8 mouse cellular contexts compared by ENCODE assay signal in the genomic region with DNA sequence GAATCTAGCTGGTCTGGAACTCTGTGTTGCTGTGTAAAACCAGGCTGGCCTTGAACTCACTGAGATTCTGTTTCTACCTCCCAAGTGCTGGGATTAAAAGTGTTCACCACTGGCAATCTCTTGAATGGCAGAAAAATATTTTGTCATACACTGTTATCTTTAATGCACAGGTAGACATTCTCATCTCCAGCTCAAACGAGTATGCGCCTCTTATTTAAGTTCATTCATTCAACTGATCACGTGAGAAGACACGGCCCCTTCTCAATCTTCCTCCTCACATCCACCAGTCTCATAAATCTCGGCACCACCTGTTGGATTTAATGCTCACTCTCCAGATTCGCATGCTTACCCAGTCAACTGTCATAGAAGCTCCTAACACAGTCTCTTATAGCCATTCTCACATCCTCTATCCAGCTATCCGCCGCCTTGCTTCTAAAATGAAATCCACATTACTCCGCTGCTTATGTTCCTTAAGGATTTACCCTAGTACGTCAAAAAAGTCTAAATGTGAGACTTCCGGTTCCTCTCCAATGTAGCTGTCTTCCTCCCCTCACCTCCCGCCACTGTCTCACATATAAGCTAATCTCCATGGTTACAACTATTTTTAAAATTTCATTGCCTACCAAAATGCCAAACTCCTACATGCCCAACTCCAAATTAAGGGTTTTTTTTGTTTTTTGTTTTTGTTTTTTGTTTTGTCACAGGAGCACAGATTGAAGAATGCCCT. TPM values are rescaled to one million over a fixed set of nuclear protein-coding genes. Genes with fewer than 3 reads are reported as not detected.
DNase-seq lines count a peak whose midpoint lies in the region; ATAC-seq and TF ChIP-seq lines count a peak whose summit lies in the region.

No protein-coding gene starts in this region.

- ATAC-seq in kidney, embryonic 14.5 days (ENCODE audit: low FRiP score, low TSS enrichment), result no peak
- ATAC-seq in G1E (ENCODE audit: extremely low read depth, insufficient number of reproducible peaks, low FRiP score, poor library complexity, severe bottlenecking), result no peak
- no peak for ATAC-seq in embryonic facial prominence, embryonic 13.5 days (ENCODE audit: insufficient number of reproducible peaks, insufficient read depth, low FRiP score, low TSS enrichment, low read depth)
- ATAC-seq in limb, embryonic 11.5 days (ENCODE audit: insufficient number of reproducible peaks, low FRiP score, low TSS enrichment, low read depth), result no peak
- no peak for ATAC-seq in neural tube, embryonic 14.5 days (ENCODE audit: low read depth)

- DNase-seq in kidney, postnatal 14 days, result no peak
- no peak for DNase-seq in G1E (ENCODE audit: low spot score)
- DNase-seq in limb, embryonic 11.5 days (ENCODE audit: low spot score), result no peak
- no peak for DNase-seq in adrenal gland, adult 8-10 months
- DNase-seq in ovary, adult 18-20 months (ENCODE audit: low spot score), result no peak

- no peaks in the 10 kb centered on the region; the same call in 1 of the 2 replicates for H3K4me1 ChIP-seq in kidney, embryonic 14.5 days (ENCODE audit: control insufficient read depth, insufficient read depth, low read length)
- peaks cover 44% of the 10 kb centered on the region for H3K4me1 ChIP-seq in G1E (ENCODE audit: insufficient read depth, low read depth, low read length)
- peaks cover 6% of the 10 kb centered on the region for H3K4me1 ChIP-seq in embryonic facial prominence, embryonic 13.5 days
- peaks cover 5% of the 10 kb centered on the region for H3K4me1 ChIP-seq in limb, embryonic 11.5 days (ENCODE audit: control insufficient read depth, insufficient read depth, low read length)
- peaks cover 9% of the 10 kb centered on the region for H3K4me1 ChIP-seq in neural tube, embryonic 14.5 days (ENCODE audit: control insufficient read depth, insufficient read depth, low read length)

- peaks cover 15% of the 10 kb centered on the region for H3K36me3 ChIP-seq in kidney, embryonic 14.5 days (ENCODE audit: control insufficient read depth, insufficient read depth, low read length)
- peaks cover 60% of the 10 kb centered on the region for H3K36me3 ChIP-seq in G1E (replicated peaks)
- peaks cover 15% of the 10 kb centered on the region for H3K36me3 ChIP-seq in embryonic facial prominence, embryonic 13.5 days
- peaks cover 5% of the 10 kb centered on the region; the same call in 1 of the 2 replicates for H3K36me3 ChIP-seq in limb, embryonic 11.5 days (ENCODE audit: control insufficient read depth, insufficient read depth, low read length)
- peaks cover 12% of the 10 kb centered on the region for H3K36me3 ChIP-seq in neural tube, embryonic 14.5 days (ENCODE audit: control insufficient read depth, insufficient read depth, low read length)

- H3K4me2 ChIP-seq in kidney, embryonic 14.5 days (replicated peaks; ENCODE audit: low read depth, low read length), result peak overlapping the region; percentile 44
- peak overlapping the region; percentile 61 for H3K4me2 ChIP-seq in embryonic facial prominence, embryonic 13.5 days
- peak overlapping the region; percentile 45 for H3K4me2 ChIP-seq in limb, embryonic 11.5 days (ENCODE audit: low read depth, severe bottlenecking)
- H3K4me2 ChIP-seq in neural tube, embryonic 14.5 days (ENCODE audit: low read depth, low read length), result peak overlapping the region; percentile 55

- H3K27me3 ChIP-seq in kidney, embryonic 14.5 days (ENCODE audit: control insufficient read depth, insufficient read depth, low read length), result no peaks in the 10 kb centered on the region
- no peaks in the 10 kb centered on the region for H3K27me3 ChIP-seq in G1E (ENCODE audit: insufficient read depth, low read length)
- no peaks in the 10 kb centered on the region for H3K27me3 ChIP-seq in embryonic facial prominence, embryonic 13.5 days
- no peaks in the 10 kb centered on the region for H3K27me3 ChIP-seq in limb, embryonic 11.5 days (ENCODE audit: control insufficient read depth, insufficient read depth, low read length)
- no peaks in the 10 kb centered on the region for H3K27me3 ChIP-seq in neural tube, embryonic 14.5 days (ENCODE audit: control insufficient read depth, insufficient read depth, low read length)

- 31% methylated on average over 12 of the region's 12 CpGs for WGBS in kidney, embryonic 14.5 days
- 30% methylated on average over 12 of the region's 12 CpGs for WGBS in embryonic facial prominence, embryonic 13.5 days
- WGBS in limb, embryonic 11.5 days, result 36% methylated on average over 12 of the region's 12 CpGs
- 34% methylated on average over 12 of the region's 12 CpGs for WGBS in neural tube, embryonic 14.5 days

- no peak overlapping the region; the same call in 1 of the 2 replicates for H3K9ac ChIP-seq in kidney, embryonic 14.5 days (ENCODE audit: low read depth, low read length)
- peak overlapping the region; percentile 83 for H3K9ac ChIP-seq in embryonic facial prominence, embryonic 13.5 days
- H3K9ac ChIP-seq in limb, embryonic 11.5 days (ENCODE audit: low read length), result peak overlapping the region; percentile 88
- H3K9ac ChIP-seq in neural tube, embryonic 14.5 days (replicated peaks; ENCODE audit: low read depth, low read length), result peak overlapping the region; percentile 77

- H3K27ac ChIP-seq in kidney, embryonic 14.5 days (ENCODE audit: low read depth, low read length), result no peak overlapping the region
- H3K27ac ChIP-seq in embryonic facial prominence, embryonic 13.5 days, result peak overlapping the region; percentile 90
- H3K27ac ChIP-seq in limb, embryonic 11.5 days (replicated peaks; ENCODE audit: low read depth, low read length), result no peak overlapping the region; the same call in 1 of the 2 replicates
- no peak overlapping the region for H3K27ac ChIP-seq in neural tube, embryonic 14.5 days (ENCODE audit: low read depth, low read length)

- no peaks in the 10 kb centered on the region for H3K9me3 ChIP-seq in kidney, embryonic 14.5 days (ENCODE audit: control insufficient read depth, low read length)
- no peaks in the 10 kb centered on the region for H3K9me3 ChIP-seq in G1E (replicated peaks)
- H3K9me3 ChIP-seq in embryonic facial prominence, embryonic 13.5 days, result no peaks in the 10 kb centered on the region
- H3K9me3 ChIP-seq in limb, embryonic 11.5 days (ENCODE audit: control insufficient read depth, low read length), result no peaks in the 10 kb centered on the region
- H3K9me3 ChIP-seq in neural tube, embryonic 14.5 days (ENCODE audit: control insufficient read depth, low read length), result no peaks in the 10 kb centered on the region

- H3K4me3 ChIP-seq in kidney, embryonic 14.5 days (ENCODE audit: low read length), result peak overlapping the region; percentile 81
- H3K4me3 ChIP-seq in G1E (ENCODE audit: low read depth, low read length), result peak overlapping the region; percentile 84
- H3K4me3 ChIP-seq in embryonic facial prominence, embryonic 13.5 days, result peak overlapping the region; percentile 98
- peak overlapping the region; percentile 76 for H3K4me3 ChIP-seq in limb, embryonic 11.5 days (ENCODE audit: low read depth, low read length)
- H3K4me3 ChIP-seq in neural tube, embryonic 14.5 days (ENCODE audit: low read depth, low read length), result peak overlapping the region; percentile 85

- no peak for TF ChIP-seq CTCF in G1E (IDR thresholded peaks at IDR 0.05; ENCODE audit: low read depth, low read length)

RNA-seq across cellular contexts. Expression of a gene that starts 1.0 kb away (rescaled TPM):
- polyA plus RNA-seq in kidney, embryonic 14.5 days (2014; fragmentation: Nextera tagmentation; extraction: Ambion mirVana), result 77.5 and 80.4 TPM in 2 replicates
- total RNA-seq in G1E (2014; fragmentation: Nextera tagmentation), result 25.8 and 26.0 TPM in 2 replicates
- total RNA-seq in G1E (2017), result 210 and 233 TPM in 2 replicates
- polyA plus RNA-seq in G1E (2012), result 80.7 and 82.8 TPM in 2 replicates
- 99.9 and 116 TPM in 2 replicates for polyA plus RNA-seq in embryonic facial prominence, embryonic 13.5 days (2015; fragmentation: Nextera tagmentation; extraction: Ambion mirVana)
- 84.8 and 89.1 TPM in 2 replicates for polyA plus RNA-seq in limb, embryonic 11.5 days (2014; fragmentation: Nextera tagmentation; extraction: Ambion mirVana)
- polyA plus RNA-seq in neural tube, embryonic 14.5 days (2014; fragmentation: Nextera tagmentation; extraction: Ambion mirVana), result 180 and 202 TPM in 2 replicates
- total RNA-seq in adrenal gland, adult 8-10 months (2022), result 100 to 1,000 TPM; 120 to 135 (median 127) TPM

RNA-seq across cellular contexts. Expression of a gene that starts 20.7 kb away (rescaled TPM):
- polyA plus RNA-seq in kidney, embryonic 14.5 days (2014; fragmentation: Nextera tagmentation; extraction: Ambion mirVana), result 16.6 and 27.2 TPM in 2 replicates
- total RNA-seq in G1E (2014; fragmentation: Nextera tagmentation) (26.5 and 49.6 TPM in 2 replicates), G1E (2017) (55.6 and 58.1 TPM in 2 replicates)
- 1.4 and 1.5 TPM in 2 replicates for polyA plus RNA-seq in G1E (2012)
- 25.2 and 27.2 TPM in 2 replicates for polyA plus RNA-seq in embryonic facial prominence, embryonic 13.5 days (2015; fragmentation: Nextera tagmentation; extraction: Ambion mirVana)
- 23.8 and 27.0 TPM in 2 replicates for polyA plus RNA-seq in limb, embryonic 11.5 days (2014; fragmentation: Nextera tagmentation; extraction: Ambion mirVana)
- 29.3 and 37.9 TPM in 2 replicates for polyA plus RNA-seq in neural tube, embryonic 14.5 days (2014; fragmentation: Nextera tagmentation; extraction: Ambion mirVana)
- 10 to 100 TPM; 18.1 to 25.0 (median 21.0) TPM for total RNA-seq in adrenal gland, adult 8-10 months (2022)

RNA-seq across cellular contexts. Expression of a gene that starts 37.3 kb away (rescaled TPM):
- polyA plus RNA-seq in kidney, embryonic 14.5 days (2014; fragmentation: Nextera tagmentation; extraction: Ambion mirVana), result 2.2 and 3.3 TPM in 2 replicates
- total RNA-seq in G1E (2014; fragmentation: Nextera tagmentation) (not detected in 2 replicates), G1E (2017) (0.12 and 0.27 TPM in 2 replicates)
- polyA plus RNA-seq in G1E (2012), result not detected in 2 replicates
- polyA plus RNA-seq in embryonic facial prominence, embryonic 13.5 days (2015; fragmentation: Nextera tagmentation; extraction: Ambion mirVana), result 2.6 and 3.2 TPM in 2 replicates
- polyA plus RNA-seq in limb, embryonic 11.5 days (2014; fragmentation: Nextera tagmentation; extraction: Ambion mirVana), result 2.6 TPM in 2 replicates
- polyA plus RNA-seq in neural tube, embryonic 14.5 days (2014; fragmentation: Nextera tagmentation; extraction: Ambion mirVana), result 1.0 TPM in 2 replicates
- 1 to 10 TPM in 1 of 4 experiments, under 1 TPM in 3; 0.52 to 1.4 (median 0.65) TPM for total RNA-seq in adrenal gland, adult 8-10 months (2022)

RNA-seq across cellular contexts. Expression of a gene that starts 40.9 kb away (rescaled TPM):
- polyA plus RNA-seq in kidney, embryonic 14.5 days (2014; fragmentation: Nextera tagmentation; extraction: Ambion mirVana), result 17.5 and 18.0 TPM in 2 replicates
- total RNA-seq in G1E (2014; fragmentation: Nextera tagmentation), result 0.75 TPM in 1 of 2 replicates, not detected in the other
- total RNA-seq in G1E (2017), result 0.52 TPM in 1 of 2 replicates, not detected in the other
- polyA plus RNA-seq in G1E (2012), result not detected in 2 replicates
- 4.9 and 6.1 TPM in 2 replicates for polyA plus RNA-seq in embryonic facial prominence, embryonic 13.5 days (2015; fragmentation: Nextera tagmentation; extraction: Ambion mirVana)
- polyA plus RNA-seq in limb, embryonic 11.5 days (2014; fragmentation: Nextera tagmentation; extraction: Ambion mirVana), result 0.65 and 0.99 TPM in 2 replicates
- 35.5 and 36.1 TPM in 2 replicates for polyA plus RNA-seq in neural tube, embryonic 14.5 days (2014; fragmentation: Nextera tagmentation; extraction: Ambion mirVana)
- total RNA-seq in adrenal gland, adult 8-10 months (2022), result under 1 TPM; 0.29 to 0.99 (median 0.67) TPM
